Mouse (Mus musculus): ENCODE measurements at regions not wholly inside any gene's neighbourhood (a gene's known extent, or its start where the extent isn't known, plus 50 kb on each side); places are given as distances from the start of the nearest gene placed in this dataset.

- DNase-seq (ENCODE audit: low read depth, low spot score): peak; percentile 46
Measured at GRCm38 (mm10) chr16:55460519-55460918, 162.7 kb upstream of the Zpld1 start.

- DNase-seq (ENCODE audit: low read depth, low spot score): no peak
Measured at GRCm38 (mm10) chr16:55447581-55447980, 149.8 kb upstream of the Zpld1 start.

DNA sequence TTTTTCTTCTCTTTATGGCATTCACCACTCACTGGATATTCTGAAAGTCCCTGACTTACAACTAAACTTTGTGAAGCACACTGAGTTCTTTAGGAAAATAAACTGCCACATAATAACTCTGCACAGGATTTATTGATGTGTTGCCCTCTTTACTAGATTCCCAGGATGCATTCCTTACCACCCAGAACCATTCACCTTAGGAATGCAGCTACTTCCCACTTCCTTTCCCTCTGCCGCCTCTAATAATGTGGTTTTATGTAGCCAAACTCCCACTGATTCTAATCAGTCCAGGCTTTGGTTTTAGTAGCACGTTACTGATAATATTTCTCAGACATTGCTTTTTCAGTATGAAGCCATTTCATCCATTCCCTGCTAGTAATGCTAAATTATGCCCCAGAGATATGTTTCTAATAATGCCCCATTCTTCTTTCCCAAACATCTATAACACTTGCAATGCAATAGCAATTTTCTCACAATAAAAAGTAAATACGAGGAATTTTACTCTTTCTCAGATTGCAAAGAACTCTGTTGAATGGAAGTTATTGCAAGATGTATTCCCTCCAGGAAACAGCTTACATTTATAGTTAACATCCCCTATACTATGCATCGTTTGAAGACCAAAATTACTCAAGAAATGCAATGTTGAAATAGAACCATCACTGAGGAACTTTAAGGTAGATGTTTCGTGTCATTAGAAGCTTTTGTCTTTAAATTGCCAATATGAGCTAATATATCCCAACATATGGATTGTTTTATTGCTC, 145.2 kb upstream of the Zpld1 start:
- no peak for DNase-seq (ENCODE audit: low read depth, low spot score)

- peak; percentile 58 for DNase-seq (ENCODE audit: low read depth, low spot score)
Measured at GRCm38 (mm10) chr16:55435139-55435968, 137.6 kb upstream of the Zpld1 start.

DNA sequence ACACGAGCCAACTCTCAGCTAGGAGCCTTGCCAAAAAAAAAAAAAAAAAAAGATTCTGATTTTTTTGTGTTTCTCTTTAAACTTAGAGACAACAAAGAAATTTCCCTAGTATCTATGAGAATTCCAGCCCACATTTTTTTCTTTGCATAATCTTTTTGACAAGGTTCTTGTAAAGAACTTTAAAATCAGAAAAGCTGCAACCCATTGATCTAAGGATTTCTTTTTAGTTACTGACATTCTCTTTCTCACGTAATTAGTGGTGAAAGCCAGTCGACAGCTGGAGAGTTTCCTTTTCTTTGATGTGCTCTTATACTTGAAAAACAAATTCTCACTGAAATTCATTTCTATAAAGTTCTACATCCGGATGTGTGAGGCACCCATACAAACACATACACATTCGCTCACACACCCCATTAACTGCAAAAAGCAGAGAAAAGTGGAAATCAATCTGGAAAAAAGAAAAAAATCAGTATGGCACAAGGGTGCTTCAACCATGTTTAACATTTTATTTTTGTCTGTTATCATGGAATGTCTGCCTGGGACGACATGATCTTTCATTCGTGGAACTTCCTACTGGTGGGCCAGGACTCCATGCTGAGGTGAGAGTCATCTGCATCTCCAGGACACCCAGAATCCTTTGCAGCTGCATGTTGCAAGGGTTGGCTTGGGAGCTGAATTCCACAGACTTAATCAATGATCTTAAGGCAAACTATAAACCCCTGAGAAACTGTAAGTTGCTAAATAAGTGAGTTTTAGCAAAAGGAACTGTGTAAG, 124.0 kb upstream of the Zpld1 start:
- peak; percentile 17 for DNase-seq (ENCODE audit: low read depth, low spot score)

GRCm38 (mm10) chr16:55420876-55421568, 123.2 kb upstream of the Zpld1 start:
- no peak for DNase-seq (ENCODE audit: low read depth, low spot score)

DNA sequence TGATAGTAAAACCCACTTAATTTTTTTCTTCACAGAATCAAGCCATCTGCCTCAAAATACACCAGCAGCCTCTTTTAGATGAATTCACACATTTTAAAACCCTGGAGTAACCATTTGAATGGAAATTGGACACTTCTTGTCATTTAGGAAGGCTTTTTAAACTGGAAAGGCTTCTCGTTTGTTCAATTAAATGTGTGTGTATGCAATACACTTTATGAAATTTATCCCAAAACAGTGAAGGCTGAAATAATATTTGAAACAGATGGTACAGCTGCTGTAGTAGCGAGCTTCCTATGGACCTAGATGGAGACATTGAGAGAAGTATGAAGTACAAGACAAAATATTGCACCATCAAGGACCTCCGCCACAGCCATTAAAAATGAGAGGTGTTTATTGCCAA, 121.1 kb upstream of the Zpld1 start:
- DNase-seq (ENCODE audit: low read depth, low spot score): peak; percentile 9

DNA sequence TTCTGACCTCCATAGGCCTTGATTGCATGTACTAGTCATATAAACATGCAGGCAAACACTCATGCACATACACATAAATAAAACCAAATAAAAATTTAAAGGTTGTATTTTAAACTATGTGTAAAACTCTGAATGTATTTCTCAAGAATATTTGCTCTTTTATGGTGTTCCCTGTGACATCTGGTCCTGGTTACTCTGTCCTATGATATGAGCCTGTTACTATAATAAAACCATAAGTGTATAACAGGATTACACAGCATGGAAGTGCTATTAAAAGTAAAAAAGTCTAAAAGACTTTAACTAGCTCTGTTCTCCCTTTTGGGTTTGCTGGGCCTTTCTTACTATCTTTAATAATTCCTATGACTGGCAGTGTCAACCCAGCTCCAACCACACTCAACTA, 103.0 kb upstream of the Zpld1 start:
- no peak for DNase-seq (ENCODE audit: low read depth, low spot score)

DNA sequence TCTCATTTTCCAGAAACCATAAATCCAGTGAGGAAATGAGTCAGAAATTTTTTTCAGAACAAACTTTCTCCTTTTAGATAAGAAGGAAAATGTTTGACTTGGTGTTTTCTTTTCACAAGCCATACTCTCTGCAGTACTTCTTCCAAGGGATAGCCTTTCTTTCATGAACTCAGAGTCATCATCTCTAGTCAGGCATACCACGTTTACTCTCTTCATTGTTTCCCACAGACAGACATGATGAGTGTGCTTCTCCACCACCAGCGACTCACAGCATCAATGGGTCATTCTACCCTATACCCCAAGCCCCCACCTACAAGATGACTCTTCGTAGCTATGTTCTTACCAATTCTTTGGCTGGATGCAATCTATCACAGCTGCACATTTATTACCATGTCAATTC, 97.1 kb upstream of the Zpld1 start:
- no peak for DNase-seq (ENCODE audit: low read depth, low spot score)

- DNase-seq (ENCODE audit: low read depth, low spot score): peak; percentile 14
Measured at GRCm38 (mm10) chr16:55390400-55390799, 92.6 kb upstream of the Zpld1 start.

GRCm38 (mm10) chr16:55379996-55380395, 82.2 kb upstream of the Zpld1 start:
- DNase-seq (ENCODE audit: low read depth, low spot score): peak; percentile 7

DNA sequence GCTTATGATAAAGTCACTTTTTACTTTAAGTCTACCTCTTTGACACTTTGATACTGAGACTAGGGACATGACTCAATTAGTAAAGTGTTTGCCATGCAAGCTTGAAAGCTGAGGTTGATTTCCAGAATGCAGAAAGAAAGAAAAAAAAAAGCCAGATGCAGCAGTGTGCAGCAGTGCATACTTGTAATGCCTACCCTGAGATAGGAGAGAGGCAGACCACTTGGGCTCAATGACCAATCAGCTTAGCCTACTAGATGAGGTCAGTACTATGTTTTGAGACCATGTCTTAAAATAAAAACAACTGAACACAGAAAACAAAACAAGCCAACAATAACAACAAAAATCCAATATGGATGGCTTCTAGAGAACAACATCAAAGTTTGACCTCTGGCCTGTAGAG, 81.4 kb upstream of the Zpld1 start:
- DNase-seq (ENCODE audit: low read depth, low spot score): no peak

DNA sequence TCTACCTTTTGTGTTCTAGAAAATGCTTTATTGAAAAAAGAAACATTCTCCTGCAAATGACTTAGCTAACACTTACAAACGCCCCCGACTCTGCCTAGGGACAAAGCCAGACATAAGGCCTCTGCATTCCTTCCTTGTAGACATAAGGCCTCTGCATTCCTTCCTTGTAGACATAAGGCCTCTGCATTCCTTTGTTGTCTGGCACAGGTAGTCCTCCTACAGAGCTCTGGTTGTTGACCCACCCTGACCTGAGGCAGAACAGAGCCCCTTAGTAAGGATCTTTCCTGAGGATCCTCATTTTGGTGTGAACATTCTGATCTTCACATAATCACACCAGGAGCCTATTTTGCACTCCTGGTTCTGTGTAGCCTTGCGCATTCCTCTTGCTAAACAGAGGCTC, 80.9 kb upstream of the Zpld1 start:
- DNase-seq (ENCODE audit: low read depth, low spot score): no peak

- no peak for DNase-seq (ENCODE audit: low read depth, low spot score)
Measured at GRCm38 (mm10) chr16:55375922-55376321, 78.1 kb upstream of the Zpld1 start.

GRCm38 (mm10) chr16:55357686-55358085, 59.9 kb upstream of the Zpld1 start:
- DNase-seq (ENCODE audit: low read depth, low spot score): no peak

- peak; percentile 8 for DNase-seq (ENCODE audit: low read depth, low spot score)
Measured at GRCm38 (mm10) chr16:55356097-55356496, 58.3 kb upstream of the Zpld1 start.
